Comparison of ENCODE assay signal across 25 mouse cellular contexts in the genomic region with DNA sequence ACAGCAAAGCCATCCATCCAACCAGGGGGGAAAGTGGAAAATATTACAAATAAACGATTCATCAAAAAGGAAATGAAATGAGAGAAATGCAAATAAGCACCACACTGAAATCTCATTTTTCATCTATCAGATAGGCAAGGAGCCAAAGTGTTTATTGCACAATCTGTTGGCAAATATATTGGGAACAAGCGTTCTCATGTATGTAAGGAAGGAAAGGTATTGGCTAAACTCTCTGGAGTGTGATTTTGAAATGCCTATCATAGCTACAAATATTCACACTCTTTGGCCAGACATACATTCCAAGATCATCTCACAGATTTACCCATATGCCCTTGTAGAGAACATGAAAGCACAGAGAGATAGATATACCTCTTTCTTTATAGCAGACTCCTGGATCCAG.
DNase-seq lines count a peak whose midpoint lies in the region; ATAC-seq and TF ChIP-seq lines count a peak whose summit lies in the region.
"Had no signal": no experiment of that assay in that cellular context is flagged by ENCODE, and none has a peak within 500 bp of the region (broad histone marks: within the 10 kb centered on the region; RNA-seq: fewer than 3 reads in every experiment).

No protein-coding gene starts in this region.

- TF ChIP-seq CTCF in lung, embryonic 14.5 days (IDR thresholded peaks at IDR 0.05; ENCODE audit: low read depth), result no peak
- TF ChIP-seq CTCF in lung, adult 2 months (IDR thresholded peaks at IDR 0.05; ENCODE audit: insufficient read depth, low read length), result no peak
- TF ChIP-seq CTCF in lung, postnatal 0 days (IDR thresholded peaks at IDR 0.05), result no peak

- 63% methylated on average over 2 of the region's 2 CpGs for WGBS in forebrain, embryonic 16.5 days
- WGBS in forebrain, embryonic 12.5 days, result 90% methylated on average over 2 of the region's 2 CpGs
- 49% methylated on average over 2 of the region's 2 CpGs for WGBS in lung, embryonic 14.5 days
- WGBS in lung, adult 2 months, result 25% methylated on average over 2 of the region's 2 CpGs
- 21% methylated on average over 2 of the region's 2 CpGs for WGBS in lung, postnatal 0 days
- WGBS in midbrain, embryonic 15.5 days, result 79% methylated on average over 2 of the region's 2 CpGs

- no peak for TF ChIP-seq POLR2A in lung, adult 2 months (IDR thresholded peaks at IDR 0.05; ENCODE audit: borderline replicate concordance, extremely low read depth, low read depth, low read length)

- H3K9me3 ChIP-seq in forebrain, embryonic 16.5 days (ENCODE audit: control insufficient read depth, low read length), result no peaks in the 10 kb centered on the region
- H3K9me3 ChIP-seq in forebrain, embryonic 12.5 days, result no peaks in the 10 kb centered on the region
- no peaks in the 10 kb centered on the region for H3K9me3 ChIP-seq in lung, embryonic 14.5 days (ENCODE audit: low read depth, low read length)
- no peaks in the 10 kb centered on the region for H3K9me3 ChIP-seq in lung, postnatal 0 days (ENCODE audit: low read length)
- no peaks in the 10 kb centered on the region for H3K9me3 ChIP-seq in midbrain, embryonic 15.5 days
- H3K9me3 ChIP-seq: embryonic facial prominence, embryonic 15.5 days; forebrain, embryonic 10.5 days; heart, embryonic 12.5 days; hindbrain, embryonic 13.5 days; limb, embryonic 13.5 days; neural tube, embryonic 15.5 days had no signal

- H3K4me1 ChIP-seq in forebrain, embryonic 16.5 days (replicated peaks; ENCODE audit: control insufficient read depth, insufficient read depth, low read length), result no peaks in the 10 kb centered on the region
- H3K4me1 ChIP-seq in forebrain, embryonic 12.5 days, result no peaks in the 10 kb centered on the region
- H3K4me1 ChIP-seq in lung, embryonic 14.5 days (ENCODE audit: insufficient read depth), result no peaks in the 10 kb centered on the region
- peaks cover 9% of the 10 kb centered on the region for H3K4me1 ChIP-seq in lung, adult 2 months (ENCODE audit: control insufficient read depth, insufficient read depth, low read length)
- H3K4me1 ChIP-seq in lung, postnatal 0 days (ENCODE audit: insufficient read depth, low read depth, low read length), result 0 out of 2 replicates have a peak, but pooled peaks cover 3% of the 10 kb centered on the region
- 0 out of 2 replicates have a peak, but pooled peaks cover 5% of the 10 kb centered on the region for H3K4me1 ChIP-seq in midbrain, embryonic 15.5 days
- H3K4me1 ChIP-seq: embryonic facial prominence, embryonic 15.5 days; neural tube, embryonic 15.5 days had no signal

- H3K27ac ChIP-seq in forebrain, embryonic 16.5 days (ENCODE audit: low read length), result no peak overlapping the region
- H3K27ac ChIP-seq in forebrain, embryonic 12.5 days, result no peak overlapping the region
- H3K27ac ChIP-seq in lung, embryonic 14.5 days (ENCODE audit: low read depth), result no peak overlapping the region
- H3K27ac ChIP-seq in lung, postnatal 0 days (ENCODE audit: low read length), result no peak overlapping the region
- H3K27ac ChIP-seq in midbrain, embryonic 15.5 days, result no peak overlapping the region
- H3K27ac ChIP-seq: embryonic facial prominence, embryonic 15.5 days; forebrain, embryonic 10.5 days; gastrocnemius, adult 2 months; hindbrain, embryonic 13.5 days; limb, embryonic 13.5 days; neural tube, embryonic 15.5 days had no signal

- H3K4me3 ChIP-seq in forebrain, embryonic 16.5 days (replicated peaks; ENCODE audit: low read length), result no peak overlapping the region
- no peak overlapping the region for H3K4me3 ChIP-seq in forebrain, embryonic 12.5 days (replicated peaks)
- H3K4me3 ChIP-seq in lung, embryonic 14.5 days (ENCODE audit: low read depth, low read length), result no peak overlapping the region
- no peak overlapping the region for H3K4me3 ChIP-seq in lung, adult 2 months (replicated peaks; ENCODE audit: extremely low read depth, low read depth, low read length)
- no peak overlapping the region for H3K4me3 ChIP-seq in lung, postnatal 0 days (ENCODE audit: low read depth, low read length)
- no peak overlapping the region for H3K4me3 ChIP-seq in midbrain, embryonic 15.5 days
- H3K4me3 ChIP-seq: embryonic facial prominence, embryonic 15.5 days; forebrain, embryonic 10.5 days; gastrocnemius, adult 2 months; heart, embryonic 12.5 days; hindbrain, embryonic 13.5 days; limb, embryonic 13.5 days; neural tube, embryonic 15.5 days had no signal

- H3K4me2 ChIP-seq in forebrain, embryonic 16.5 days (ENCODE audit: low read length), result no peak overlapping the region
- no peak overlapping the region for H3K4me2 ChIP-seq in forebrain, embryonic 12.5 days
- H3K4me2 ChIP-seq in lung, embryonic 14.5 days, result no peak overlapping the region
- H3K4me2 ChIP-seq in lung, postnatal 0 days (replicated peaks; ENCODE audit: low read depth, low read length), result no peak overlapping the region
- no peak overlapping the region for H3K4me2 ChIP-seq in midbrain, embryonic 15.5 days
- H3K4me2 ChIP-seq: embryonic facial prominence, embryonic 15.5 days; heart, embryonic 12.5 days; hindbrain, embryonic 13.5 days; limb, embryonic 13.5 days; neural tube, embryonic 15.5 days had no signal

- no peak overlapping the region for H3K9ac ChIP-seq in forebrain, embryonic 16.5 days (replicated peaks; ENCODE audit: low read depth, low read length)
- no peak overlapping the region for H3K9ac ChIP-seq in forebrain, embryonic 12.5 days
- no peak overlapping the region for H3K9ac ChIP-seq in lung, embryonic 14.5 days
- H3K9ac ChIP-seq in lung, postnatal 0 days (replicated peaks; ENCODE audit: low read depth), result no peak overlapping the region
- no peak overlapping the region for H3K9ac ChIP-seq in midbrain, embryonic 15.5 days
- H3K9ac ChIP-seq: embryonic facial prominence, embryonic 15.5 days; heart, embryonic 12.5 days; hindbrain, embryonic 13.5 days; limb, embryonic 13.5 days; neural tube, embryonic 15.5 days had no signal

- H3K36me3 ChIP-seq in forebrain, embryonic 16.5 days (ENCODE audit: control insufficient read depth, insufficient read depth), result no peaks in the 10 kb centered on the region
- no peaks in the 10 kb centered on the region for H3K36me3 ChIP-seq in forebrain, embryonic 12.5 days (replicated peaks)
- H3K36me3 ChIP-seq in lung, embryonic 14.5 days (ENCODE audit: insufficient read depth), result no peaks in the 10 kb centered on the region
- no peaks in the 10 kb centered on the region for H3K36me3 ChIP-seq in lung, postnatal 0 days (ENCODE audit: insufficient read depth, low read length)
- H3K36me3 ChIP-seq in midbrain, embryonic 15.5 days (replicated peaks), result no peaks in the 10 kb centered on the region
- H3K36me3 ChIP-seq: embryonic facial prominence, embryonic 15.5 days; forebrain, embryonic 10.5 days; heart, embryonic 12.5 days; hindbrain, embryonic 13.5 days; limb, embryonic 13.5 days; neural tube, embryonic 15.5 days had no signal

- DNase-seq in lung, embryonic 14.5 days, result peak; percentile 34
- DNase-seq in lung, adult 2 months, result no peak
- DNase-seq in lung, postnatal 0 days (ENCODE audit: low spot score), result peak; percentile 41
- no peak for DNase-seq in thymus, postnatal 36 days
- DNase-seq in embryo, embryonic 10 days (ENCODE audit: low spot score), result no peak
- DNase-seq: cerebellum, adult 9-11 months; embryo, embryonic 11 days; gastrocnemius, adult 2 months; heart, adult 11 months; heart, postnatal 14 days; kidney, adult 9 months; kidney, postnatal 4 days; right cerebral cortex, postnatal 14 days; spleen, adult 18-20 months had no signal

- peak; percentile 65 for ATAC-seq in forebrain, embryonic 16.5 days
- no peak for ATAC-seq in forebrain, embryonic 12.5 days (ENCODE audit: low FRiP score)
- no peak for ATAC-seq in lung, embryonic 14.5 days (ENCODE audit: insufficient read depth)
- 0 out of 2 replicates have a peak, but pooled peaks have one; percentile 33 for ATAC-seq in lung, postnatal 0 days
- ATAC-seq in midbrain, embryonic 15.5 days (replicated peaks), result no peak
- ATAC-seq: inflammation-experienced regulatory T-cells, adult 6 months; midbrain, embryonic 16.5 days had no signal

- H3K27me3 ChIP-seq in forebrain, embryonic 16.5 days (replicated peaks; ENCODE audit: control insufficient read depth, insufficient read depth, low read length), result no peaks in the 10 kb centered on the region
- no peaks in the 10 kb centered on the region for H3K27me3 ChIP-seq in forebrain, embryonic 12.5 days
- no peaks in the 10 kb centered on the region for H3K27me3 ChIP-seq in lung, embryonic 14.5 days (ENCODE audit: insufficient read depth, low read length)
- H3K27me3 ChIP-seq in lung, postnatal 0 days (replicated peaks; ENCODE audit: insufficient read depth, low read length), result no peaks in the 10 kb centered on the region
- H3K27me3 ChIP-seq in midbrain, embryonic 15.5 days (replicated peaks), result no peaks in the 10 kb centered on the region
- H3K27me3 ChIP-seq: embryonic facial prominence, embryonic 15.5 days; heart, embryonic 12.5 days; hindbrain, embryonic 13.5 days; limb, embryonic 13.5 days; neural tube, embryonic 15.5 days had no signal

- peak; percentile 86; the same call in 1 of the 2 replicates for TF ChIP-seq EP300 in lung, postnatal 0 days (IDR thresholded peaks at IDR 0.05)

Comparison
In these comparisons a context has a peak if more than half of its experiments do, and no peak if none do; other contexts are left out.
1. ATAC-seq: peak in forebrain, embryonic 16.5 days (single experiment) and lung, postnatal 0 days (single experiment); none in forebrain, embryonic 12.5 days (single experiment), lung, embryonic 14.5 days (single experiment) and midbrain, embryonic 15.5 days (single experiment).
2. DNase-seq: peak in lung, embryonic 14.5 days (single experiment) and lung, postnatal 0 days (single experiment); none in lung, adult 2 months (single experiment), thymus, postnatal 36 days (0 of 2) and embryo, embryonic 10 days (single experiment).